Mouse (Mus musculus) intestine, embryonic 15.5 days (tissue): ENCODE measurements at regions not wholly inside any gene's neighbourhood (a gene's known extent, or its start where the extent isn't known, plus 50 kb on each side); places are given as distances from the start of the nearest gene placed in this dataset.
A peak's percentile ranks its signal among the peaks of the same experiment; 100 is the strongest.

ENCODE experiments used
- ATAC-seq: fragments of 200-750 bp; cut with Nextera tagmentation; 2 replicates; pipeline ENCODE4 v1.8.0; 2017; ENCODE audit warnings: moderate TSS enrichment, moderate library complexity
- H3K27ac ChIP-seq: fragments of 300-500 bp; sonication (generic); 2 replicates; pipeline ENCODE4 v1.5.1; 2015; ENCODE audit warnings: mild to moderate bottlenecking, inconsistent platforms
- H3K27me3 ChIP-seq: fragments of 300-500 bp; sonication (generic); replicated peaks from 2 replicates; pipeline ENCODE4 v1.6.1; 2015; ENCODE audit warnings: inconsistent platforms
- H3K36me3 ChIP-seq: fragments of 300-500 bp; sonication (generic); 2 replicates; pipeline ENCODE4 v1.6.1; 2015; ENCODE audit warnings: inconsistent platforms
- H3K4me1 ChIP-seq: fragments of 300-500 bp; sonication (generic); replicated peaks from 2 replicates; pipeline ENCODE4 v1.6.1; 2015; ENCODE audit warnings: inconsistent platforms
- H3K4me2 ChIP-seq: fragments of 300-500 bp; sonication (generic); replicated peaks from 2 replicates; pipeline ENCODE4 v1.6.1; 2015; ENCODE audit warnings: mild to moderate bottlenecking, inconsistent platforms
- H3K4me3 ChIP-seq: fragments of 300-500 bp; sonication (generic); replicated peaks from 2 replicates; pipeline ENCODE4 v1.5.1; 2015; ENCODE audit warnings: inconsistent platforms
- H3K9ac ChIP-seq: fragments of 300-500 bp; sonication (generic); 2 replicates; pipeline ENCODE4 v1.6.1; 2015; ENCODE audit warnings: inconsistent platforms
- H3K9me3 ChIP-seq: fragments of 300-500 bp; sonication (generic); 2 replicates; pipeline ENCODE4 v1.6.1; 2016; ENCODE audit warnings: inconsistent platforms
- WGBS: fragments of 180-500 bp; shearing (Covaris S2); methylation state at CpG from one replicate; pipeline ENCODE4 v1.1.7; 2015; 5-methylcytosine and 5-hydroxymethylcytosine counted together

- Histone ChIP-seq H3K27ac (no peak overlapping the region), H3K36me3 (no peaks in the 10 kb centered on the region), H3K4me2 (no peak overlapping the region), H3K4me1 (no peaks in the 10 kb centered on the region), H3K9me3 (no peaks in the 10 kb centered on the region), H3K9ac (no peak overlapping the region), H3K27me3 (no peaks in the 10 kb centered on the region), H3K4me3 (no peak overlapping the region)
- ATAC-seq = peak; percentile 85
- 44% methylated on average over 2 of the region's 2 CpGs for WGBS
Observed at GRCm38 (mm10) chr15:46592868-46593267, 6458.7 kb downstream of the 9330182O14Rik start.

DNA sequence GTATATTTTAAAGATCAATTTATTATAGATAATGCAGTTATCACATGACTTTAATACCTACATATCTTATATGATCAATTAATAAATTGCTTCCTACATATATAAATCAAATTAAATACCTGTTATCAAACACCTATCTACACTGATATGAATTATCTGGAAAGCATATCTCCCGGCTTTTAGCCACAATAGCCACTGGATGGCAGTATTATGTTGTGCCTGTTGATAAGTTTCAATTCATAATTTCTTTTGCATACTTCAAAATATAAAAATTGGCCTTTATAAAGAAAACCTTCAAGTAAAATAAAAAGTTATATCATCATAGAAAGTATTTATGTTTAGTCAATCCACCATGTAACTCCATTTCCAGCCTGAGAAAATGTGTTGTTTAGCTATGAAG is 6464.2 kb downstream of the 9330182O14Rik start:
- Histone ChIP-seq H3K4me2 (no peak overlapping the region), H3K27me3 (no peaks in the 10 kb centered on the region), H3K4me1 (no peaks in the 10 kb centered on the region), H3K36me3 (no peaks in the 10 kb centered on the region), H3K27ac (no peak overlapping the region), H3K4me3 (no peak overlapping the region), H3K9me3 (no peaks in the 10 kb centered on the region), H3K9ac (no peak overlapping the region)
- 65% methylated on average over 1 of the region's 1 CpGs for WGBS
- no peak for ATAC-seq

DNA sequence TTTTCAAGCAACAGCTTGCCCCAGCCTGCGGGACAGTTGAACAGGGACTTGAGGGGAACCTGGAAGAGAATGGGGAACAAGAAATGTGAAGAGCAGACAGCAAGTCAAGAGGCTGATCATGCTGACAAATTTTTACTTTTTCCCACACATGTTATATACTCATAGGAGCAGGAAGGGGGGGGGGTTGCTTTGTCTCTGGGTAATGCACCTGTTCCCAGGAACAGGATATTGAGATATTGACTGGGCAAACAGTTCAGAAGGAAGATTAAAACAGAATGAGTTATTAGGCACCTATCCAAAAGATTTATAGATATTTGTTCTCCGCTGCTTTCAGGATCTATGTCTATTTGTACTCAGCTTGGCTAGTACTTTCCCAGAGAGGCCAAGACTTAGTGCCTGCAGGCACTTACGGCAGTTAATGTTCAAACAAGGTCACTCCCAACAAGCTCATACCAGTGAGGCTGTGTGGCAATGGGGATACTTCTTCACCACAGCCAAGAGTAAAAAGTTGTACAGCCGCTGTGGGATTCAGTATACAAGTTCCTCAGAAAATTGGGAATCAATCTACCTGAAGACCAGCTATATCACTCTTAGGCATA is 6489.4 kb downstream of the 9330182O14Rik start:
- Histone ChIP-seq H3K9ac (no peak overlapping the region), H3K27me3 (no peaks in the 10 kb centered on the region), H3K4me1 (no peaks in the 10 kb centered on the region), H3K27ac (no peak overlapping the region), H3K36me3 (no peaks in the 10 kb centered on the region), H3K9me3 (no peaks in the 10 kb centered on the region), H3K4me3 (no peak overlapping the region), H3K4me2 (no peak overlapping the region)
- peak; percentile 88 for ATAC-seq
- 70% methylated on average over 4 of the region's 4 CpGs for WGBS

DNA sequence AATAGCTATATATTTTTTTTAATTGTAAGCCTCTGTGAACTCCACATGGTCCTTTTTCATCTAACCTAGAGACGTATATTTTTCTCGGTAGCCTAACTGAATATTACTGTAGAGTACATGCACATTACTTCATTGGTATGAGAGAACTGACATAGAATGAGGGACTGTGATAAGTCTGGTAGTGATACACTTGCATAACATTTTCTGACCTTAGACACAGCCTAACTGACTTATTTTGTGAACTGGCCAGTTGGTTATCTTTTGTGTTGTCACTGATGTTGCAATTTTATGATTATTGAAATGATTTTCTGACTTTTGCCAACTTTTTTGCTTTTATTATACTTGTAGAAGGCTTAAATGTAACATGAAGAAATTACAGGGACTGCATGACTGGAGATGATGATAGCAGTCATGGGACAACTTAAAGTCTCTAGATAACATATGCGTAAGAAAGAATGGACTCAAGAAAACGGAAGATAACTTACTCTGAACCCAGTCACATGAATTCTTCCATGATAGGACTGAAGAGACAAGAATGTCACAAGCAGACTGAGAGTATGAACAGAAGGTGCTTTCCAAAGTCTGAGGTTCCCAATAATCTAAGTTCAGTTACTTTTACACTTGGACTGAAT is 6491.0 kb downstream of the 9330182O14Rik start:
- ATAC-seq = peak; percentile 28; the same call in 1 of the 2 replicates
- Histone ChIP-seq H3K27ac (no peak overlapping the region), H3K4me3 (no peak overlapping the region), H3K4me2 (no peak overlapping the region), H3K9me3 (no peaks in the 10 kb centered on the region), H3K4me1 (no peaks in the 10 kb centered on the region), H3K27me3 (no peaks in the 10 kb centered on the region), H3K36me3 (no peaks in the 10 kb centered on the region), H3K9ac (no peak overlapping the region)
- 87% methylated on average over 4 of the region's 4 CpGs for WGBS
